Mouse (Mus musculus) frontal cortex, postnatal 36 days (tissue): Measurements from ENCODE around the gene Olfr564.

Experiments
- DNase-seq, 2 experiments: peaks; one replicate each; pipeline ENCODE4 v3.0.0; 2022; ENCODE audit warnings: low spot score in 2 of 2

The Olfr564 gene

DNA sequence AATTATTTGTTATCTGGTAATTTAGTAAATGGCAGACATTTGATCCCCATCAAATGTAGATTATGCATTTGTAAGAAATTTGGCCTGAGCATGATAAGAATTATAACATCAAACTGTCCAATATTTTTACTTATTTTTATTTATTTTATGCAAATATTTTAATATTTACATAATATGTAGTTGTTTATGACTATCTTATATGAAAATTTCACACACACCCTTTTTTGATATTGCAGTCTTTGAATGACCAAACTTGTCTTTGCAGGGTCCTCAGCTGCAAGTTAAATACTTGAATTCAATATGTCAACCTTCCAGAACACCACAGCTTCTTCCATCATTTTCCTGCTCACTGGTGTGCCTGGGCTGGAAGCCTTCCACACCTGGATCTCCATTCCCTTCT lies at the start of gene Olfr564:
Olfr564 (plus strand) TSS at position 301 of the 400 bp plus-strand sequence.
- DNase-seq = no peak

GRCm38 (mm10) chr7:102759266-102759665 lies 44.0 kb upstream of the Olfr564 start, which contains the start of the genes Olfr560 and Olfr78:
Gene Olfr560, minus strand, starts transcription at chr7:102759366.
Gene Olfr78, minus strand, starts transcription at chr7:102759471.
- DNase-seq = no peak

DNA sequence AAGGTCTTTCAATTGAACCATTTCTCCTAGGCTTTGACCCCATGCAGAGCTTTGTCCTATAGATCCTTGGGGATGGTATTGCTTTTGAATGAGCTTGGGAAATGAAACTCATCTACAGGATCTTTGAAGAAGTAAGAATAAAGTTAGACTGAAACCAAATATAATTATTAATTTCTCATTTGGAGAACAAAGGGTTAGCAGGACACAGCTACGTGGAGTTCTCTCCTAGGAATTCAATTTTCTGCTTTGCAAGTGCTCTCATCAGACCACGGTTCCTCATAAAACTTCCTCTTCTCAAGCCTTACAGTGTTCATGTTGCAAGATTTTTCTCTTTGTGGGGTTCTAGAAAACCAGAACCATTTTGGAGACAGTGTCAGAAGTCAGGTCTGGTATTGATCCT lies 32.4 kb upstream of the Olfr564 start, which contains the start of gene Olfr561:
Olfr561 (plus strand) TSS at position 301 of the 400 bp plus-strand sequence.
- DNase-seq = no peak
